Mouse (Mus musculus) ES-E14 (cell line): ENCODE measurements around the gene Nup210. TPM values are rescaled to one million over a fixed set of nuclear protein-coding genes. Genes with fewer than 3 reads are reported as not detected.
A peak's percentile ranks its signal among the peaks of the same experiment; 100 is the strongest.

Experiments
- DNase-seq: peaks from one replicate; pipeline ENCODE4 v3.0.0-alpha.2; 2013; ENCODE audit warnings: low read depth, low spot score
- H3K27ac ChIP-seq: 2 replicates; pipeline ENCODE4 v1.5.1; 2012; ENCODE audit warnings: low read depth, mild to moderate bottlenecking, low read length, moderate library complexity, mixed read lengths; ENCODE audit not compliant: poor library complexity, insufficient read depth, severe bottlenecking
- H3K36me3 ChIP-seq: 2 replicates; pipeline ENCODE4 v1.6.1; 2012; ENCODE audit warnings: mild to moderate bottlenecking, low read length, moderate library complexity, mixed read lengths; ENCODE audit not compliant: control insufficient read depth, poor library complexity, insufficient read depth, severe bottlenecking
- H3K4me1 ChIP-seq, 2 experiments: fragments of 150-350 bp in 1 of 2; sonication (generic) in 1 of 2; 2 replicates each; pipeline ENCODE4 v1.6.1; 2012; ENCODE audit warnings: low read length in 2 of 2, mild to moderate bottlenecking in 1 of 2, mixed read lengths in 1 of 2; ENCODE audit not compliant: control insufficient read depth in 2 of 2, insufficient read depth in 2 of 2, poor library complexity in 1 of 2
- H3K4me3 ChIP-seq, 2 experiments: fragments of 150-350 bp in 1 of 2; sonication (generic) in 1 of 2; 2 replicates each; pipeline ENCODE4 v1.5.1; 2012; ENCODE audit warnings: low read length in 2 of 2, low read depth in 1 of 2, mild to moderate bottlenecking in 1 of 2, mixed read lengths in 1 of 2; ENCODE audit not compliant: insufficient read depth in 1 of 2, poor library complexity in 1 of 2, severe bottlenecking in 1 of 2
- H3K9ac ChIP-seq: 2 replicates; pipeline ENCODE4 v1.6.1; 2012; ENCODE audit warnings: low read depth, mild to moderate bottlenecking, low read length, mixed read lengths; ENCODE audit not compliant: poor library complexity, insufficient read depth, severe bottlenecking
- H3K9me3 ChIP-seq: fragments of 150-350 bp; sonication (generic); 2 replicates; pipeline ENCODE4 v1.6.1; 2012; ENCODE audit warnings: low read depth, mild to moderate bottlenecking, low read length; ENCODE audit not compliant: control insufficient read depth, insufficient read depth
- CHD2 ChIP-seq: IDR thresholded peaks from 2 replicates; pipeline ENCODE4 v1.6.1; 2014; ENCODE audit warnings: mild to moderate bottlenecking, low read depth, low read length, inconsistent platforms
- HCFC1 ChIP-seq: IDR thresholded peaks from 2 replicates; pipeline ENCODE4 v1.6.1; 2012; ENCODE audit warnings: low read length, inconsistent platforms, borderline replicate concordance; ENCODE audit not compliant: insufficient read depth
- MAFK ChIP-seq: IDR thresholded peaks from 2 replicates; pipeline ENCODE4 v1.6.1; 2014; ENCODE audit warnings: mild to moderate bottlenecking, low read depth, low read length, inconsistent platforms; ENCODE audit not compliant: insufficient read depth
- ZC3H11A ChIP-seq: IDR thresholded peaks from 2 replicates; pipeline ENCODE4 v1.6.1; 2012; ENCODE audit warnings: low read depth, mild to moderate bottlenecking, inconsistent platforms, low read length, borderline replicate concordance
- ZNF384 ChIP-seq: IDR thresholded peaks from 2 replicates; pipeline ENCODE4 v1.6.1; 2012; ENCODE audit warnings: low read depth, low read length, inconsistent platforms
- in situ Hi-C, 2 experiments: fragments of 600-800 bp; cut with MboI; formaldehyde crosslinking; loops; one replicate each; pipeline ENCODE4 v1.15.1; 2025; ENCODE audit warnings: low sequenced_read_pairs in 2 of 2, inconsistent platforms in 1 of 2; ENCODE audit not compliant: unreplicated experiment in 2 of 2
- total RNA-seq: library from RNA; depleted of rRNA; stranded (reverse); fragments of 300-350 nt; gene quantifications from 2 replicates; pipeline ENCODE4 v1.2.3, GENCODE M21; 2012

Gene Nup210
- total RNA-seq, 1 experiment = 65.9 TPM

DNA sequence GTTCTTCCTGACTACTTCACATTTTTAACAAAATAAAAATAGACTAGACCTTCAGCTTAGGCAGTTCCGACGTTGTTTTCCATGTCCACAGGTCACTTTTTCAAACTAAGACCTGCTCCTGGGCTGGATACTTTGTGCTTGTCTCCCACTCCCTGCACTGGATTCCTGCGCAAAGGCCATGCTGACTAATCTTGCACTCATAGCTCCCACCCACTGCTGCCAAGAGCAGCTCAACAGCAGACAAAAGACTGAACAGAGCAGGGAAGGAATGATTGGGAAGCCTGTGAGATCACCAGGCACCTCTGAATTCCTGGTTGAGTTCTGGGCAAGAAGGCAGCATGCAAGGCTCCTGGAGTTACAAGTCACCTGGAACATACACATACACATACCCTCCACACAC, 119.6 kb downstream of the Nup210 start:
- no peaks in the 10 kb centered on the region for H3K9me3 ChIP-seq
- peaks cover 0 to 19% of the 10 kb centered on the region in 2 experiments; a peak in 2 of 4 replicates for H3K4me1 ChIP-seq
- in situ Hi-C loops = no loop called here
- no peak overlapping the region for H3K9ac ChIP-seq
- TF ChIP-seq ZC3H11A (no peak), MAFK (no peak), ZNF384 (no peak), HCFC1 (no peak), CHD2 (no peak)
- DNase-seq = no peak
- no peaks in the 10 kb centered on the region for H3K36me3 ChIP-seq
- no peak overlapping the region for H3K27ac ChIP-seq
- H3K4me3 ChIP-seq = no peak overlapping the region

DNA sequence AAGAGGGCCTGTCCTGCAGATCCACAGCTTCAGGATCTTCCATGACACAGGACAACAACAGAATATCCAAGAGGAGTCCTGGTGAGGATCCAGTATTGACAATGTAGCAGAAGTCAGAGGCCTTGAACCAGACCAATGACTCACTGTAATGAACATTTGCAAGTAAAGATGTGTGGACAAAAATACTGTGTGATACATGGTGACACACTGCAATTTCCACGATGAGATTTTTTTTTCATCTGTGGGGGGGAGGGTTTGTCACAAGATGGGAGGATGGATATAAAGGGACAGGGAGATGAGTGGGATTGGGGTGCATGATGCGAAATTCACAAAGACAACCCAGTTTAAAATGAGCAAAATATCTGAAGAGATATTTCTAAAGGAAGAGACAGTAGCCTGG, 120.4 kb downstream of the Nup210 start:
- no peak for DNase-seq
- no peak overlapping the region for H3K4me3 ChIP-seq
- no peaks in the 10 kb centered on the region for H3K9me3 ChIP-seq
- H3K9ac ChIP-seq = no peak overlapping the region
- H3K4me1 ChIP-seq = peaks cover 0 to 14% of the 10 kb centered on the region in 2 experiments; a peak in 2 of 4 replicates
- H3K27ac ChIP-seq = no peak overlapping the region
- H3K36me3 ChIP-seq = no peaks in the 10 kb centered on the region
- in situ Hi-C loops = no loop called here
- TF ChIP-seq MAFK = no peak
- TF ChIP-seq HCFC1 = no peak
- TF ChIP-seq ZC3H11A = no peak
- TF ChIP-seq CHD2 = no peak
- no peak for TF ChIP-seq ZNF384

DNA sequence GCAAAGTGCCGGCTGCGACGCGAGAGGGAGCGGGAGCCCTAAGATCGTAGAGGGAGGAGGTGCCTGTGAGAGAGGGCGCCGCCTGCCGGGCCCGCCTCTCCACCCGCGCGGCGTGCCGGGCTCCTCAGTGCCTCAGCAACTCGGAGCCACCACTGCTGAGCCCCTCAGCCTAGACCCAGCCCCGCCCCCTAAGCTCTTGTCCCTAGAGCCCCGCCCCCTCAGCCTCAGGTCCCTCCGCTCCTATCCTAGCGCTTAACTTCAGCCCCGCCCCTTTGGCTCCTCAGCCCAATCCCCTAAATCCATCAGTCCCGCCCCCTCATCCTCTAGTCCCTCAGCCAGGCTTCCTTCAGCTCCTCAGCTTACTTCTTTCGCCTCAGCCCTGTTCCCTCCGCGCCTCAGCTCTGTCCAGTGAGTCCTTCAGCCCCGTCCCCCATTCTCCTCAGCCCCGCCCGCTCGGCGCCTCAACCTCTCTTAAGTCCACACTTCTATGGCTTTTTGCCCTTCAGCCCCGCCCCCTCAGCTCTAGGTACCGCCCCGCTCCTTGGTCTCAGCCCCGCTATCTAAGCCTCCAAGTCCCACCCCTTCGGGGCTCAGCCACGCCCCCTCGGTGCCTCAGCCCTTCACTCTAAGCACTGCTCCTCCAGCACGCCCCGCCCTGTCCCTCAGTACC, 127.8 kb downstream of the Nup210 start, which contains the start of gene Iqsec1:
Iqsec1 (minus strand) TSS at position 38 of the 670 bp plus-strand sequence.
- 0 out of 2 replicates have a peak within 1 kb of the TSS, but pooled peaks have one; percentile 36 for H3K27ac ChIP-seq
- peak within 1 kb of the TSS; percentile 71 for H3K9ac ChIP-seq
- peaks cover 2% of the 10 kb centered on the region in 2 experiments; a peak in 2 of 4 replicates for H3K4me1 ChIP-seq
- in situ Hi-C loops = no loop called here
- no peaks in the 10 kb centered on the region for H3K9me3 ChIP-seq
- no peaks in the 10 kb centered on the region for H3K36me3 ChIP-seq
- peak within 1 kb of the TSS; percentile 85 to 100 for H3K4me3 ChIP-seq
- peak; percentile 100 for DNase-seq
- TF ChIP-seq ZNF384 (no peak), MAFK (no peak), HCFC1 (no peak), CHD2 (no peak), ZC3H11A (no peak)

DNA sequence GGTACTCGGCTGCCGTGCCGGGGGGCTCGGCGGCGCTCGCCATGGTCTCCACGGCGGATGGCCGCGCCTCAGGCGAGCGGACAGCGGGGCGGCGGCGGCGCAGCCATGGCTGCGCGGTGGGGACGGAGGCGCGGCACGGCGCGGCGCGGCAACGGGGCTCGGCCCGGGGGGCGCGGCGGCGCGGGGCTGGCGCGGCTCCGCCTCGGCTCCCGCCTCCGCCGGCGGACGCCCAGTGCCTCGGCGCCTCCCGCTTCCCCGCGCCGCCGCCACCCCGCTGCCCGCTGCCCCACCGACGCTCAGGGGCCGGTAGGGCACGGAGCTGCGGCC, 128.4 kb downstream of the Nup210 start:
- DNase-seq = no peak
- Histone ChIP-seq H3K27ac (no peak overlapping the region), H3K9me3 (no peaks in the 10 kb centered on the region), H3K36me3 (no peaks in the 10 kb centered on the region), H3K4me1 (peaks cover 2% of the 10 kb centered on the region in 2 experiments; a peak in 2 of 4 replicates), H3K9ac (peak overlapping the region; percentile 71), H3K4me3 (peak overlapping the region; percentile 85 to 100)
- in situ Hi-C loops = no loop called here
- TF ChIP-seq ZNF384 (no peak), MAFK (no peak), HCFC1 (no peak), CHD2 (no peak), ZC3H11A (no peak)
